Mouse (Mus musculus) pancreas, adult 10 weeks (tissue): Measurements from ENCODE around the gene Teddm3. TPM values are rescaled to one million over a fixed set of nuclear protein-coding genes. Genes with fewer than 3 reads are reported as not detected.

Source experiments
- polyA plus RNA-seq: library from polyadenylated mRNA; stranded (reverse); fragments of 350-450 nt; fragmentation: Illumina TruSeq; extraction: RNeasy Lipid Tissue Mini Kit (QIAGEN cat#74804); gene quantifications from one replicate; pipeline ENCODE4 v1.2.3, GENCODE M21; 2015; ENCODE audit warnings: low read depth, low replicate concordance; ENCODE audit not compliant: insufficient read depth

Gene Teddm3
- not detected for polyA plus RNA-seq

DNA sequence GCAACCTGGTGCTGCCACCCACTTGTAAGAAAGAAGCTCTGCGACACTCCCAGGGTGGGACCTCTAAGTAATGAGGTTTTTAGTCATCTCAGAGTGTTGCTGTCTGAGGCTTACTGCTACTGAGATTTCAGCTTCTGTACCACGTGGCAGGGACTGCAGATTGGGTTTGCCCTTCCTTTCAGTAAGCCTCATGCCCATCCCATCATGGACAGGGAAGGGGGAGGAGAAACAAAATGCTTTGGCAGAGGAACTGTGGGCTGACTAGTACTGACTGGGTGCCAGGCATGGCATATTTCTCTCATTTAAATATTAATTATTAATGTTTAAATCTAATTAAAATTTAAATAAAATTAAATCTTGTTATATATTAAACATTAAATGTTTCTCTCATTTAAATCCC, at the start of gene Teddm3:
Gene Teddm3, minus strand, starts transcription at position 101 of the 400 bp plus-strand sequence.

Other genes with a start within 250 kb of the Teddm3 start
- gene Ephb3, start 50.8 kb upstream of the Teddm3 start, polyA plus RNA-seq: 1.8 TPM